Mouse (Mus musculus) heart, embryonic 16.5 days (tissue): Measurements from ENCODE around the gene Gm128. TPM values are rescaled to one million over a fixed set of nuclear protein-coding genes. Genes with fewer than 3 reads are reported as not detected.

ENCODE experiments used
- ATAC-seq: fragments of 200-750 bp; cut with Nextera tagmentation; replicated peaks from 2 replicates; pipeline ENCODE4 v1.8.0; 2017; ENCODE audit warnings: moderate number of reproducible peaks; ENCODE audit not compliant: insufficient read depth, low FRiP score; ENCODE audit errors: extremely low read depth
- H3K27ac ChIP-seq: fragments of 300-500 bp; sonication (generic); 2 replicates; pipeline ENCODE4 v1.5.1; 2014; ENCODE audit warnings: mild to moderate bottlenecking, low read length, control low read depth, moderate library complexity
- H3K27me3 ChIP-seq: fragments of 300-500 bp; sonication (generic); 2 replicates; pipeline ENCODE4 v1.6.1; 2014; ENCODE audit warnings: low read length, mixed read lengths; ENCODE audit not compliant: control insufficient read depth, insufficient read depth
- H3K36me3 ChIP-seq: fragments of 300-500 bp; sonication (generic); 2 replicates; pipeline ENCODE4 v1.6.1; 2014; ENCODE audit not compliant: control insufficient read depth, insufficient read depth
- H3K4me1 ChIP-seq: fragments of 300-500 bp; sonication (generic); 2 replicates; pipeline ENCODE4 v1.6.1; 2014; ENCODE audit warnings: low read length, mixed read lengths; ENCODE audit not compliant: control insufficient read depth, insufficient read depth
- H3K4me2 ChIP-seq: fragments of 300-500 bp; sonication (generic); 2 replicates; pipeline ENCODE4 v1.6.1; 2014; ENCODE audit warnings: low read depth, mild to moderate bottlenecking, control low read depth, low read length
- H3K4me3 ChIP-seq: fragments of 300-500 bp; sonication (generic); 2 replicates; pipeline ENCODE4 v1.5.1; 2014; ENCODE audit warnings: mild to moderate bottlenecking, control low read depth, low read length
- H3K9ac ChIP-seq: fragments of 300-500 bp; sonication (generic); 2 replicates; pipeline ENCODE4 v1.6.1; 2014; ENCODE audit warnings: low read length, control low read depth
- H3K9me3 ChIP-seq: fragments of 300-500 bp; sonication (generic); replicated peaks from 2 replicates; pipeline ENCODE4 v1.6.1; 2016; ENCODE audit warnings: low read length; ENCODE audit not compliant: control insufficient read depth
- WGBS: fragments of 180-500 bp; shearing (Covaris S2); extraction: QIAGEN DNeasy Blood & Tissue Kit; methylation state at CpG from one replicate; pipeline ENCODE4 v1.1.7; 2014; 5-methylcytosine and 5-hydroxymethylcytosine counted together
- polyA plus RNA-seq: library from polyadenylated mRNA; unstranded; fragments of >200 nt; fragmentation: Nextera tagmentation; extraction: Ambion mirVana; gene quantifications from 2 replicates; pipeline ENCODE4 v1.2.1, GENCODE M21; 2015

The Gm128 gene
- polyA plus RNA-seq, 1 experiment from 2014 or later: 0.51 TPM

- Histone ChIP-seq H3K27ac (peak overlapping the region; percentile 97), H3K36me3 (peaks cover 34% of the 10 kb centered on the region), H3K4me2 (peak overlapping the region; percentile 88), H3K4me1 (peaks cover 19% of the 10 kb centered on the region), H3K9ac (peak overlapping the region; percentile 95), H3K27me3 (no peaks in the 10 kb centered on the region), H3K4me3 (peak overlapping the region; percentile 86), H3K9me3 (no peaks in the 10 kb centered on the region)
- ATAC-seq: no peak
- WGBS: 45% methylated on average over 8 of the region's 8 CpGs
Measured at GRCm38 (mm10) chr3:95230495-95231297, 10.7 kb downstream of the Gm128 start.

GRCm38 (mm10) chr3:95229781-95230494 is 11.5 kb downstream of the Gm128 start:
- 4% methylated on average over 13 of the region's 13 CpGs for WGBS
- Histone ChIP-seq H3K9me3 (no peaks in the 10 kb centered on the region), H3K4me1 (peaks cover 19% of the 10 kb centered on the region), H3K4me3 (peak overlapping the region; percentile 86), H3K27ac (peak overlapping the region; percentile 97), H3K27me3 (no peaks in the 10 kb centered on the region), H3K4me2 (peak overlapping the region; percentile 88), H3K36me3 (peaks cover 29% of the 10 kb centered on the region), H3K9ac (peak overlapping the region; percentile 95)
- ATAC-seq: peak; percentile 25

- Histone ChIP-seq H3K36me3 (peaks cover 21% of the 10 kb centered on the region), H3K9me3 (no peaks in the 10 kb centered on the region), H3K4me2 (peak overlapping the region; percentile 88), H3K27ac (peak overlapping the region; percentile 97), H3K4me1 (peaks cover 22% of the 10 kb centered on the region), H3K27me3 (no peaks in the 10 kb centered on the region), H3K9ac (peak overlapping the region; percentile 95), H3K4me3 (peak overlapping the region; percentile 86)
- WGBS: 1% methylated on average over 43 of the region's 43 CpGs
- peak; percentile 5 for ATAC-seq
Measured at GRCm38 (mm10) chr3:95228894-95229780, 12.3 kb downstream of the Gm128 start.

- H3K4me1 ChIP-seq: peaks cover 26% of the 10 kb centered on the region
Measured at GRCm38 (mm10) chr3:95228148-95228893, 13.1 kb downstream of the Gm128 start, which contains the start of gene Cdc42se1. Gene Cdc42se1 (plus strand): TSS chr3:95228732.

GRCm38 (mm10) chr3:95227214-95227613 is 14.2 kb downstream of the Gm128 start:
- Histone ChIP-seq H3K4me2 (peak overlapping the region; percentile 88), H3K27ac (no peak overlapping the region; the same call in 1 of the 2 replicates), H3K27me3 (no peaks in the 10 kb centered on the region), H3K4me1 (peaks cover 22% of the 10 kb centered on the region), H3K9ac (peak overlapping the region; percentile 95; the same call in 1 of the 2 replicates), H3K9me3 (0 out of 2 replicates have a peak, but pooled peaks cover 2% of the 10 kb centered on the region), H3K4me3 (peak overlapping the region; percentile 86), H3K36me3 (peaks cover 15% of the 10 kb centered on the region)
- WGBS: 35% methylated on average over 1 of the region's 1 CpGs
- no peak for ATAC-seq

More at GRCm38 (mm10) chr3:95228148-95228893, 13.1 kb downstream of the Gm128 start, which contains the start of gene Cdc42se1:
- H3K4me3 ChIP-seq: peak within 1 kb of the TSS; percentile 86
- H3K9ac ChIP-seq: peak within 1 kb of the TSS; percentile 95
- H3K27me3 ChIP-seq: no peaks in the 10 kb centered on the region
- ATAC-seq: peak; percentile 90
- WGBS: under 1% methylated on average over 64 of the region's 64 CpGs
- H3K27ac ChIP-seq: peak within 1 kb of the TSS; percentile 97
- H3K9me3 ChIP-seq: 0 out of 2 replicates have a peak, but pooled peaks cover 2% of the 10 kb centered on the region
- H3K36me3 ChIP-seq: peaks cover 19% of the 10 kb centered on the region
- H3K4me2 ChIP-seq: peak within 1 kb of the TSS; percentile 88

GRCm38 (mm10) chr3:95224295-95224694 is 17.1 kb downstream of the Gm128 start:
- H3K9ac ChIP-seq: no peak overlapping the region
- peaks cover 19% of the 10 kb centered on the region for H3K36me3 ChIP-seq
- 33% methylated on average over 6 of the region's 6 CpGs for WGBS
- 0 out of 2 replicates have a peak, but pooled peaks cover 2% of the 10 kb centered on the region for H3K9me3 ChIP-seq
- no peaks in the 10 kb centered on the region for H3K27me3 ChIP-seq
- H3K4me1 ChIP-seq: peaks cover 11% of the 10 kb centered on the region
- no peak overlapping the region for H3K4me3 ChIP-seq
- H3K27ac ChIP-seq: no peak overlapping the region
- no peak overlapping the region for H3K4me2 ChIP-seq
- ATAC-seq: no peak

GRCm38 (mm10) chr3:95223041-95223440 is 18.4 kb downstream of the Gm128 start:
- H3K27ac ChIP-seq: no peak overlapping the region
- H3K4me1 ChIP-seq: peaks cover 13% of the 10 kb centered on the region
- H3K4me2 ChIP-seq: no peak overlapping the region
- H3K4me3 ChIP-seq: no peak overlapping the region
- H3K36me3 ChIP-seq: peaks cover 19% of the 10 kb centered on the region
- 0 out of 2 replicates have a peak, but pooled peaks cover 2% of the 10 kb centered on the region for H3K9me3 ChIP-seq
- no peak overlapping the region for H3K9ac ChIP-seq
- ATAC-seq: no peak
- H3K27me3 ChIP-seq: no peaks in the 10 kb centered on the region
- WGBS: 91% methylated on average over 2 of the region's 2 CpGs
